Mouse (Mus musculus) C2C12 (cell line): ENCODE measurements around the gene Cobl.

ENCODE experiments used
- CEBPB ChIP-seq: IDR thresholded peaks from one replicate; pipeline ENCODE4 v1.6.1; 2011; ENCODE audit warnings: low read depth, mild to moderate bottlenecking, control low read depth, moderate library complexity
- CTCF ChIP-seq: IDR thresholded peaks from one replicate; pipeline ENCODE4 v1.5.1; 2011; ENCODE audit not compliant: control insufficient read depth, insufficient read depth, insufficient read length
- FOSL1 ChIP-seq: IDR thresholded peaks from one replicate; pipeline ENCODE4 v1.8.0; 2011; ENCODE audit warnings: mild to moderate bottlenecking, low read length; ENCODE audit not compliant: poor library complexity, insufficient read depth, severe bottlenecking
- MYOD1 ChIP-seq: IDR thresholded peaks from one replicate; pipeline ENCODE4 v1.6.1; 2011; ENCODE audit warnings: low read depth; ENCODE audit not compliant: control insufficient read depth, insufficient read length
- USF1 ChIP-seq: IDR thresholded peaks from one replicate; pipeline ENCODE4 v1.6.1; 2011; ENCODE audit warnings: low read depth, mild to moderate bottlenecking, control low read depth, moderate library complexity

- TF ChIP-seq CTCF (no peak), MYOD1 (no peak), CEBPB (no peak), USF1 (no peak), FOSL1 (no peak)
Measured at GRCm38 (mm10) chr11:12384826-12385225, 79.9 kb downstream of the Cobl start.
